Mouse (Mus musculus) limb, embryonic 14.5 days (tissue): ENCODE data around the gene Dapk1. TPM values are rescaled to one million over a fixed set of nuclear protein-coding genes. Genes with fewer than 3 reads are reported as not detected.

ENCODE experiments used
- ATAC-seq: fragments of 200-750 bp; cut with Nextera tagmentation; 2 replicates; pipeline ENCODE4 v1.8.0; 2017; ENCODE audit warnings: low read depth, moderate number of reproducible peaks, moderate TSS enrichment; ENCODE audit not compliant: low FRiP score
- DNase-seq: peaks from one replicate; pipeline ENCODE4 v3.0.0-alpha.2; 2015; ENCODE audit warnings: low spot score
- H3K27ac ChIP-seq: fragments of 300-500 bp; sonication (generic); replicated peaks from 2 replicates; pipeline ENCODE4 v1.5.1; 2014; ENCODE audit warnings: low read depth, mild to moderate bottlenecking, low read length, moderate library complexity, mixed read lengths
- H3K27me3 ChIP-seq: fragments of 300-500 bp; sonication (generic); 2 replicates; pipeline ENCODE4 v1.6.1; 2014; ENCODE audit warnings: low read length, mixed read lengths; ENCODE audit not compliant: control insufficient read depth, insufficient read depth
- H3K36me3 ChIP-seq: fragments of 300-500 bp; sonication (generic); 2 replicates; pipeline ENCODE4 v1.6.1; 2014; ENCODE audit warnings: mild to moderate bottlenecking, low read length, moderate library complexity, mixed read lengths; ENCODE audit not compliant: control insufficient read depth, insufficient read depth
- H3K4me1 ChIP-seq: fragments of 300-500 bp; sonication (generic); 2 replicates; pipeline ENCODE4 v1.6.1; 2014; ENCODE audit warnings: antibody characterized with exemption, low read length, mixed read lengths; ENCODE audit not compliant: control insufficient read depth, insufficient read depth
- H3K4me2 ChIP-seq: fragments of 300-500 bp; sonication (generic); replicated peaks from 2 replicates; pipeline ENCODE4 v1.6.1; 2014; ENCODE audit warnings: low read depth, mild to moderate bottlenecking, low read length, moderate library complexity; ENCODE audit not compliant: severe bottlenecking
- H3K4me3 ChIP-seq: fragments of 300-500 bp; sonication (generic); replicated peaks from 2 replicates; pipeline ENCODE4 v1.5.1; 2014; ENCODE audit warnings: low read length
- H3K9ac ChIP-seq: fragments of 300-500 bp; sonication (generic); 2 replicates; pipeline ENCODE4 v1.6.1; 2014; ENCODE audit warnings: mild to moderate bottlenecking, low read depth, low read length, moderate library complexity; ENCODE audit not compliant: severe bottlenecking
- H3K9me3 ChIP-seq: fragments of 300-500 bp; sonication (generic); 2 replicates; pipeline ENCODE4 v1.6.1; 2016; ENCODE audit warnings: low read length; ENCODE audit not compliant: control insufficient read depth
- POLR2A ChIP-seq: fragments of 200-500 bp; IDR thresholded peaks from 2 replicates; pipeline ENCODE4 v1.8.0; 2012; ENCODE audit warnings: inconsistent platforms, mild to moderate bottlenecking, moderate library complexity, borderline replicate concordance; ENCODE audit not compliant: insufficient read depth, insufficient read length; ENCODE audit errors: extremely low read depth
- WGBS: fragments of 180-500 bp; shearing (Covaris S2); extraction: QIAGEN DNeasy Blood & Tissue Kit; methylation state at CpG from one replicate; pipeline ENCODE4 v1.1.7; 2014; 5-methylcytosine and 5-hydroxymethylcytosine counted together
- polyA plus RNA-seq, 2 experiments: library from polyadenylated mRNA; depleted of rRNA in 1 of 2; stranded (reverse) in 1 of 2; unstranded in 1 of 2; fragments of >200 nt; fragmentation: Nextera tagmentation in 1 of 2; extraction: Ambion mirVana in 1 of 2; gene quantifications; 2 replicates each; pipeline versions ENCODE4 v1.2.1 to v1.2.3; 2012 to 2014

Dapk1 gene
- polyA plus RNA-seq, 2 experiments: 19.5 to 39.9 TPM

GRCm38 (mm10) chr13:60568934-60569548 lies 32.7 kb upstream of the Dapk1 start:
- H3K9ac ChIP-seq: no peak overlapping the region
- ATAC-seq: no peak
- no peaks in the 10 kb centered on the region for H3K36me3 ChIP-seq
- no peak overlapping the region for H3K4me2 ChIP-seq
- H3K27me3 ChIP-seq: no peaks in the 10 kb centered on the region
- no peak for DNase-seq
- WGBS: 92% methylated on average over 1 of the region's 1 CpGs
- no peaks in the 10 kb centered on the region for H3K9me3 ChIP-seq
- no peak overlapping the region for H3K4me3 ChIP-seq
- TF ChIP-seq POLR2A: no peak
- no peak overlapping the region for H3K27ac ChIP-seq
- no peaks in the 10 kb centered on the region for H3K4me1 ChIP-seq

- no peaks in the 10 kb centered on the region for H3K27me3 ChIP-seq
- no peak overlapping the region for H3K4me2 ChIP-seq
- no peaks in the 10 kb centered on the region for H3K36me3 ChIP-seq
- 83% methylated on average over 1 of the region's 1 CpGs for WGBS
- no peak overlapping the region for H3K9ac ChIP-seq
- no peaks in the 10 kb centered on the region for H3K4me1 ChIP-seq
- H3K4me3 ChIP-seq: no peak overlapping the region
- ATAC-seq (no peak), DNase-seq (no peak)
- H3K27ac ChIP-seq: no peak overlapping the region
- TF ChIP-seq POLR2A: no peak
- no peaks in the 10 kb centered on the region for H3K9me3 ChIP-seq
Measured at GRCm38 (mm10) chr13:60569549-60569941, 32.2 kb upstream of the Dapk1 start.

DNA sequence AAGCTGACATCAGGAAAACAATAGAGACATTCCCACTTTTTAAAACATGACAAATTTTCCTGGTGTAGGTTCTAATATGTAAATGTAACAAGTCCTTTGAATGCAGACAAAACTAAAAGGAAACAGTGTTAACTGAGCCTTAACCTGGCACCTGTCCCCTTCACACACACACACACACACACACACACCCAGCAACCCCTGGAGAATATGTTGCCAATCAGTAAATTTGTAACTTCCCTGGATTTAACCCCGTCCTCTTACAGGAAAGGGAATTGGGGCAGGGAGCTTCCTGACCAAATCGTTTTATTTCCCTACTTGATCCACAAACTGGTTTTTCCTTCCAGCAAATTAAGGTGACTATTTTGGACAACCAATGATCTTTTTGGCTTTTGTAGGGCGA lies 28.2 kb upstream of the Dapk1 start:
- H3K9ac ChIP-seq: no peak overlapping the region
- no peak for TF ChIP-seq POLR2A
- no peak overlapping the region for H3K4me2 ChIP-seq
- H3K9me3 ChIP-seq: no peaks in the 10 kb centered on the region
- no peak overlapping the region for H3K4me3 ChIP-seq
- WGBS: 60% methylated on average over 3 of the region's 3 CpGs
- no peaks in the 10 kb centered on the region for H3K27me3 ChIP-seq
- DNase-seq: no peak
- ATAC-seq: no peak
- no peaks in the 10 kb centered on the region for H3K36me3 ChIP-seq
- H3K27ac ChIP-seq: no peak overlapping the region
- no peaks in the 10 kb centered on the region for H3K4me1 ChIP-seq

DNA sequence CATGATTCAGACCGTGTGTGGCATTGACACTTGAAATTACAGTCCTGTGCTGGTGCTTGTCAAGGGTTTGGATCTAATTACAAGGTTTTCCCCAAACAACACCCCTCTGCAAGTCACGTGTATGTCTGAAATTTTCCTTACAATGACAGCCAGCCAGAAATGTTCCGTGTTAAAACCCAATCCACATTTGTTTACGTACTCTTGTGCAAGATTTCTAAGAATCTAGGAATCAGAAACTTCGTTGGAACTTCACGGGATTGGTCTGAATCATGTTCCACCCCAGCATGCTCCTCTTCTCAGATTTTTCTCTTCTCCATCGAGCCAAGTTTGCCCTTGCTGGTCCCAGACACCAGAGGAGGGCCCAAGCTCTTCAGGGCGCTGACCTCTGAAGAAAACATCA lies 27.8 kb upstream of the Dapk1 start:
- ATAC-seq (no peak), DNase-seq (no peak)
- Histone ChIP-seq H3K4me1 (no peaks in the 10 kb centered on the region), H3K4me3 (no peak overlapping the region), H3K27me3 (no peaks in the 10 kb centered on the region), H3K9ac (no peak overlapping the region), H3K9me3 (no peaks in the 10 kb centered on the region), H3K4me2 (no peak overlapping the region), H3K36me3 (no peaks in the 10 kb centered on the region), H3K27ac (no peak overlapping the region)
- 62% methylated on average over 8 of the region's 8 CpGs for WGBS
- TF ChIP-seq POLR2A: no peak

- no peaks in the 10 kb centered on the region for H3K36me3 ChIP-seq
- H3K9me3 ChIP-seq: no peaks in the 10 kb centered on the region
- H3K27me3 ChIP-seq: no peaks in the 10 kb centered on the region
- no peak overlapping the region for H3K4me2 ChIP-seq
- no peak overlapping the region for H3K27ac ChIP-seq
- no peak for TF ChIP-seq POLR2A
- ATAC-seq: no peak
- no peaks in the 10 kb centered on the region for H3K4me1 ChIP-seq
- no peak for DNase-seq
- no peak overlapping the region for H3K9ac ChIP-seq
- WGBS: 81% methylated on average over 3 of the region's 3 CpGs
- no peak overlapping the region for H3K4me3 ChIP-seq
Measured at GRCm38 (mm10) chr13:60578541-60578940, 23.2 kb upstream of the Dapk1 start.

DNA sequence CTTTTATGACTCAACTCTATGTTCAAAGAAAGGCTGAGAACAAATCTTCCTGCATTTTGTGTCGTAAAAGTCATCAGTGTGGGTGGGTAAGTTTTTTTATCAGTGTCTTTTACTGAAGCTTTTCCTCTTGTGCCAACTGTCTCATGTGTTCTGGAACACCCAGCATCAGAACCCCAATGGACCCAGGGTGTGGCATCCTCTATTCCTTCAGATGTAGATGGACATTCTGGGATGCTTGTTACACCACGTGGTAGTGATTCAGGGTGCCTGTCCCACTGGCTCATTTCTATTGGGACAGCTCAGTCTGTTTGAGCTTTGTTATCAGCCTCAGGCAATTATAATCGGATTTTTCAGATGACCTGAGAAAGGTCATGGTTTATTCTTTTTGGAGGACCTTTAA lies 6.9 kb upstream of the Dapk1 start:
- Histone ChIP-seq H3K4me2 (no peak overlapping the region), H3K27ac (no peak overlapping the region), H3K9me3 (no peaks in the 10 kb centered on the region), H3K36me3 (no peaks in the 10 kb centered on the region), H3K4me1 (no peaks in the 10 kb centered on the region), H3K27me3 (no peaks in the 10 kb centered on the region), H3K9ac (no peak overlapping the region), H3K4me3 (no peak overlapping the region)
- no peak for ATAC-seq
- WGBS: 82% methylated on average over 3 of the region's 3 CpGs
- no peak for TF ChIP-seq POLR2A
- DNase-seq: no peak
